Mouse (Mus musculus) adrenal gland, adult 18-20 months (tissue): Measurements from ENCODE around the gene Ryr1. TPM values are rescaled to one million over a fixed set of nuclear protein-coding genes. Genes with fewer than 3 reads are reported as not detected.

ENCODE experiments used
- DNase-seq, 2 experiments: peaks; one replicate each; pipeline ENCODE4 v3.0.0; 2021 to 2022; ENCODE audit warnings: low spot score in 2 of 2
- long read RNA-seq, 2 experiments: library from polyadenylated mRNA; stranded (forward); transcript quantifications; one replicate each; pipeline ENCODE4 v2.0.0; 2021
- total RNA-seq, 2 experiments: library from RNA; stranded (reverse); gene quantifications; 1 replicate in 1 of 2; 2 replicates in 1 of 2; pipeline ENCODE4 v1.2.3; 2021

The Ryr1 gene
- 1 to 10 TPM in 1 of 2 experiments, under 1 TPM in 1; 0.23 to 1.0 TPM for total RNA-seq
- long read RNA-seq, experiment 1, partial matches to known transcripts = 1 of 2 reads
- long read RNA-seq, experiment 1, other reads (novel, unspliced or antisense) = 1 of 2 reads
- long read RNA-seq, experiment 2, partial matches to known transcripts = 3 of 3 reads
- long read RNA-seq, experiment 2, other reads (novel, unspliced or antisense) = 0 of 3 reads

DNA sequence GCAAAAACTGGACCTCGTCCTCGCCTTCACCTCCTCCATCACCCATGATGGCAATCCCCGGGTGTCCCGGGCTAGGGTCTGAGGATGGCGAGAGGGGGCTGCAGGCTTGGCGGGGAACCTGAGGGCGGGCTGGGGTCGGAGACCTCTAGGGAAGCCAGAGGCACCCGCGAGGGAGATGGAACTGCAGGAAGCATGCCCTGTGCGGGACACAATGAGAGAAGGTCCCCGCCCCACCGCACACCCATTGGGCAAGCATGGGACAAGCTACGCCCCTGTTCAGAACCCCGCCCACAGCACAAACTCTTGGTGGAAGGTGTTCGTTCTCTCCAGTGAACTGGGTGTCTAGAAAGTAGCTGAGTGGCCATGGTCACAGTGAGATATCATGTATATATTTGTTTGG, at the start of gene Ryr1:
Ryr1 (minus strand) TSS at position 210 of the 400 bp plus-strand sequence.
- DNase-seq = peak in 1 of 2 experiments; percentile 25

- no peak for DNase-seq
Observed at GRCm38 (mm10) chr7:29172390-29173016, 47.5 kb upstream of the Ryr1 start.

DNA sequence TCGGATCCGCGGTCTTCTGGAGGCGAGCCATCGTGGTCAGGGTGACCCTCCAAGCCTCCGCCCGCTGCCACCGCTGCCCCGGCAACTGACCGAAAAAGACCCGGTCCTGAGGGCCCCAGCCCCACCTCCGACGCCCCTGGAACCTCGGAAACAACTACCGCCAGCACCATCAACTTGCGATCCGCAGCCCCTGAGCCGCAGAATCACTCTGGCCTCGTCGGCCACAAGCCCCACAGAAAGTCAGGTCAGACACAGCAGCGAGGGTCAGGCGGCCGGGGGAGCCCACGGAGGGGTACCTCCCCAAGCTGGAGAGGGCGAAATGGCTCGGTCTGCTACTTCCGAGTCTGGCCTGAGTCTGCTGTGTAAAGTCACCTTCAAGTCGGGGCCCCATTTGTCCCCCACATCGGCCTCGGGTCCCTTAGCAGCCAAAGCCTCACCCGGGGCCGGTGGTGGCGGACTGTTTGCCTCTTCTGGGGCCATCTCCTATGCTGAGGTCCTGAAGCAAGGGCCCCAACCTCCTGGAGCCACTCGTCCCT, 46.7 kb upstream of the Ryr1 start:
- DNase-seq = peak in 1 of 2 experiments; percentile 16

DNA sequence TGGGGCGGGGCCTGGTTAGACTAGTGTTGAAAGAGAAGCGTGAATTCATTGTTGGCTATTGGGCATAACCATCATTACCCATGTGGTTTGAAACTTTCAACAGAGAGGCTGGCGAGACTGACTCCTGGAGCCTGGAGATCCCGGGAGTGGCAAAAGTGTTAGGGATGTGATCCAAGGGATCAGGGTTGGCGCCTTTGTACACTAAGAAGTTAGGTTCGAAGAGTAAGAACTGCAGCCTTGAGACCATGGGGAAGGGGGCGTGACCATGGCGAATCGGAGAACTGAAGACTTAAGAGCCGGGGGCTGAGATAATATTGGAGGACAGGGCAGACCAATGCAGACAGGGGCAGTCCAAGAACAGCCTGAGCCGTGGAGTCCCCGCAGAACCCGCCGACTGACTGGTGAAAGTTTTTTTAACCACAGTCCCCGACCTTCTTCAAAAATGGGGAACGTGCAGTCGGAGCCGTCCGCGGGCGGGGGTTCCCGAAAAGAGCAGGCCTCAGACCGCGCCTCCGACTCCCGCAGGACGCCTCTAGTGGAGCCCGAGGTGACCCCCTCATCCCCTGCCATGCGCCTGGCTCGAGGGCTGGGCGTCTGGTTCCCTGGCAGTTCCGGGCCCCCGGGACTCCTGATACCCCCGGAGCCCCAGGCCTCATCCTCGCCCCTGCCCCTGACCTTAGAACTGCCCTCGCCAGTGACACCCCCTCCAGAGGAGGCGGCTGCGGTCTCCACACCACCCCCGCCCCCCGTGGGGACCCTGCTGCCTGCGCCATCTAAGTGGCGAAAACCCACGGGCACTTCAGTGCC, 46.0 kb upstream of the Ryr1 start:
- DNase-seq = peak in 1 of 2 experiments; percentile 18

- peak; percentile 73 to 74 for DNase-seq
Observed at GRCm38 (mm10) chr7:29170066-29170754, 45.2 kb upstream of the Ryr1 start, which contains the start of the genes Ggn and Spred3. Gene Ggn, plus strand, starts transcription at chr7:29170210. Gene Spred3, minus strand, starts transcription at chr7:29170411.

GRCm38 (mm10) chr7:29169231-29170065, 44.5 kb upstream of the Ryr1 start:
- peak; percentile 66 to 75 for DNase-seq

- no peak for DNase-seq
Observed at GRCm38 (mm10) chr7:29168791-29169230, 43.8 kb upstream of the Ryr1 start.

DNA sequence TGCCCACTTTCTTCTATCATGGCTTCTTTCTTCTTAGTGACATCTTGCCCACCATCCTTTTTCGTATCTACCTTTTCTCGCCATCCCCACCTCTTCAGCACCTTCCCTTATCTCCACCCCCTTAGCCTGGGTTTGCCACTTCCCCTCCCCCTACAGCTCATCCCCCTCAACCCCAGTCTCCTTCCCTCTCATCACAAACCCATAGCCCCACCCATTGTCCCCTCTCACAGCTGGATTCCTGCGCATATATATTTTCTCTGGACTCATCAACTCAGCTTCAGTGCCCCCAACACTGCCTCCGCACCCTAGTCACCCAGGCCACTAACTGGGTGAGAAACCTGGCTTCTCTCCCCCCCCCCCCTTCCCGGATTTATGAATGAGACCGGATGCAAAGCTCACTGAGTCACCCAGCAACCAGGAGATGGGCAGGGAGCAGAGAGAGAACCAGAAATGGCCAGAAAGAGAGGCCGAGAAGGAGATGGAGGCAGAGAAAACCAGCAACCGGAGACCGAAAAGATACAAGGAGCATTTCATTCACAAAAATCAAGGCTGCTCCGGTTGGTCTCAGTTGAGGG, 43.2 kb upstream of the Ryr1 start:
- DNase-seq = no peak

GRCm38 (mm10) chr7:29167656-29168055, 42.7 kb upstream of the Ryr1 start:
- no peak for DNase-seq

DNA sequence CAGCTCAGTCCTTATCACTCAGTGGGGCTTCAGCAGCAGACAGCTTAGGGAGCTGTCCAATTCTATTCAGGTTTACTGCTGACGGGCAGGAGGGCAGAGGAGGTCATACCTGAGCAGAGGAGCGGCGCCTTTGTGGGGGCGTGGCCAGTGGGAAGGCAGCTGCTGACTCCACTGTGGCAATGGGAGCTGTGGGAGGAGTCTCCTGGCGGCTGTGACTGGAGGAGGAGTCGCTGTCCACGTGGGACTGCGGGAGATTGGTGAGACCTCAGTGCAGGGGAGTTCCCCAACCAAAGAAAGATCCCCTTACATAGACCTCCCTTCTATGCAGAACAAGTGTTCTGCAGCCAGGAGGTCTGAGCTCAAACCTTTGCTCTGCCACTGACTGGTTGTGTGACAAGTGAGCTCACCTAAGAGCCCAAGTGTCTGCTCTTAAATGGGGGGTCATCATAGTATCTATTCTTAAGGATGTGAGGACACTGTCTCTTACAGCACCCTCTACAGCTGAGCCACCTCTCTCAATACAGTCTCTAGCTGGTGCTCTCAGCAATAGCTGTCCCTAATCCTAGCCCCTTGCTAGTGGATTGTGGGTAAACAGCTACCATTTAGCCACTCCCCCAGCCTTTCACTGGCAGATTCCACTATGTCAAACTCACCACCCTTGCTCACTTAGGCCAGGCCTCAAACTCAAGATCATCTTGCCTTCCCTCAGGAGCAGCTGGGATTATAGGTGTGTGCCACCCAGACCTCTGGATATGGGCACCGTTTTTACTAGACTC, 38.0 kb upstream of the Ryr1 start:
- no peak for DNase-seq

DNA sequence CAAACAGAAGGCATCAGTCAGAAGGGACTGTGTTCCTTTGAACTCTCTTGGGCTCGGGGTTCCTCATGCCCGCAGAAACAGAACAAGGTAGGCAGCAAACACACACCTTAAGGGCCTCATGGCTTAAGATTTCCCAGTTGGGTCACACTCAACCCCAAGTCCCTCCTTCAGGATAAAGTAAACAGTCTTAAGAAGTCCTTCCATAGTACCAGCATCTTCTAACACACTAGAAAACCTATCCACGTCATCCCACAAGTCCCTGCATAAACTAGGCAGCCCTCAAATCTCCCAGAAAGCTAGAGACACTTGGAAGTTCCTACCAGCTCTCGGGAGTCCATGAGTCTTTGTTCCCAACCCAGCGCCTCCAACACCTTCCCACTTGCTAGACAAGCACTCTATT, 37.3 kb upstream of the Ryr1 start:
- DNase-seq = no peak

- DNase-seq = no peak
Observed at GRCm38 (mm10) chr7:29158264-29158663, 33.3 kb upstream of the Ryr1 start.

GRCm38 (mm10) chr7:29155838-29156782, 31.1 kb upstream of the Ryr1 start, which contains the start of gene Fam98c:
Gene Fam98c, minus strand, starts transcription at chr7:29156234.
- peak; percentile 76 for DNase-seq

- DNase-seq = peak; percentile 86 to 90
Observed at GRCm38 (mm10) chr7:29155196-29155837, 30.3 kb upstream of the Ryr1 start.

- DNase-seq = no peak
Observed at GRCm38 (mm10) chr7:29154018-29154720, 29.2 kb upstream of the Ryr1 start.

DNA sequence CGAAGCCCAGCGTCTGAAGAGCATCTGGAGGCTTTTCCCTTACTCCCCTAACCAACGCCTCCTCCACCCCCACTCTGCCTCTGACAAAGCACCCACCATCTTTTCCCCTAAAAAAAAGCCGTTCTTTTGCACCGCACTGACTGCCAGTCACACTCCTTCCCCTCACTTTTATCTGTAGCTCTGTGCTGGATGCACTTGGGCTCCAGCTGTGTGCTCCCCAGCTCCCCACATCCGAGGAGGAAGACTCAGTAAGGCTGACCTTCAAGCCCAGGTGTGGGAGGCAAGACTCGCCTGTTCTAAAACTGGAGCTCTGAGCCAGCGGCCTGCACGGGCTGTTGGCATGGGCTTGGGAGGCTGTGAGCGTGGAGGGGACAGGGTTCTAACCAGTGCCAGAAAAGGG, 26.5 kb upstream of the Ryr1 start:
- no peak for DNase-seq

DNA sequence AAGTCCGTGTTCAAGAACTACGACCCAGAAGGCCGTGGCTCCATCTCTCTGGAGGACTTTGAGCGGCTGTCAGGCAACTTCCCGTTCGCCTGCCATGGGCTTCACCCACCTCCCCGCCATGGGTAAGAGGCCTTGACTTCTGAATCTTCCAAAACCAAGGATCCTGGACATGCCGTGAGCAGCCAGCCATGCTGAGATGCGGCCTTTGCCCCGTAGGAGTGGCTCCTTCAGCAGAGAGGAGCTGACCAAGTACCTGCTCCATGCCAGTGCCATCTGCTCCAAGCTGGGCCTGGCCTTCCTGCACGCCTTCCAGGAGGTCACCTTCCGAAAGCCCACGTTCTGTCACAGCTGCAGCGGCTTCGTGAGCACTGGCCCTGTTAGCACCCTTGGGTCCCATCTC, 23.8 kb upstream of the Ryr1 start:
- DNase-seq = no peak
